Mouse (Mus musculus) cerebellum, adult 2 months (tissue): ENCODE data around the gene Krt13.

Experiments
- CTCF ChIP-seq: fragments of 200-500 bp; IDR thresholded peaks from 2 replicates; pipeline ENCODE4 v1.5.1; 2011; ENCODE audit warnings: low read depth, mild to moderate bottlenecking, control low read depth, low read length, moderate library complexity, borderline replicate concordance; ENCODE audit not compliant: insufficient read depth
- POLR2A ChIP-seq: fragments of 200-500 bp; IDR thresholded peaks from 2 replicates; pipeline ENCODE4 v1.6.1; 2011; ENCODE audit warnings: low read length, control low read depth, borderline replicate concordance; ENCODE audit not compliant: insufficient read depth

DNA sequence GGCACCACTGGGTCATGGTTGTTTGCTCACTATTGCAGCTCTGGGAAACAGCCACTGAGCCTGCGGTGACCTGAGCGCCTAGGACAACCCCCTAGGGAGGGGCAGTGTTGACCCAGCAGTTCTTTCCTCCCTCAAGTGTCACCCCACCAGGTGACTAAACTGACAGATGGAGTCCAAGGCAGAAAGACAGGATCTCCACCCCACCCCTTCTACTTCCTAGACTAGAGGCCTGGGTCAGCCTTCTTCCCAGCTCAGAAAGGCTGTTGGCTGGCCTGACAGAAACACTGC is 7.7 kb downstream of the Krt13 start:
- TF ChIP-seq POLR2A: no peak
- TF ChIP-seq CTCF: no peak
